Mouse (Mus musculus) common myeloid progenitor, adult 5-6 weeks (primary cell): ENCODE results near the gene Krcc1. TPM values are rescaled to one million over a fixed set of nuclear protein-coding genes. Genes with fewer than 3 reads are reported as not detected.
"Not testable (repeated sequence)": the region's sequence is repeated elsewhere in the genome, so short reads cannot be mapped to it uniquely, and the experiment has no call there.

Experiments
- ATAC-seq: replicated peaks from 2 replicates; pipeline ENCODE4 v1.8.0; 2016; ENCODE audit warnings: low read depth, mild to moderate bottlenecking, moderate TSS enrichment, inconsistent platforms; ENCODE audit not compliant: poor library complexity, severe bottlenecking
- total RNA-seq: library from RNA; stranded (forward); fragments of 200-1000, 187-1606 nt; gene quantifications from 2 replicates; pipeline ENCODE4 v1.2.3, GENCODE M21; 2017

Krcc1 gene
- total RNA-seq, 1 experiment from 2014 or later, result 98.2 TPM

- peak; percentile 92 for ATAC-seq
These were observed 11.3 kb upstream of the Krcc1 start for GRCm38 (mm10) chr6:71260051-71260640.

GRCm38 (mm10) chr6:71261060-71261459, 10.4 kb upstream of the Krcc1 start:
- ATAC-seq, result no peak

- no peak for ATAC-seq
These were observed 9.2 kb upstream of the Krcc1 start for GRCm38 (mm10) chr6:71262142-71262833.

GRCm38 (mm10) chr6:71267603-71268002, 3.9 kb upstream of the Krcc1 start:
- ATAC-seq, result not testable (repeated sequence)

- ATAC-seq, result peak; percentile 26; the same call in 1 of the 2 replicates
These were observed 2.4 kb upstream of the Krcc1 start for GRCm38 (mm10) chr6:71268929-71269685.

GRCm38 (mm10) chr6:71269686-71270050, 1.8 kb upstream of the Krcc1 start:
- not testable (repeated sequence) for ATAC-seq

- ATAC-seq, result peak; percentile 74
These were observed 998 bp upstream of the Krcc1 start for GRCm38 (mm10) chr6:71270301-71271056.

GRCm38 (mm10) chr6:71271057-71271388, 454 bp upstream of the Krcc1 start:
- ATAC-seq, result no peak

GRCm38 (mm10) chr6:71272316-71272741, 852 bp downstream of the Krcc1 start:
- no peak for ATAC-seq

GRCm38 (mm10) chr6:71273715-71274114, 2.2 kb downstream of the Krcc1 start:
- ATAC-seq, result no peak

GRCm38 (mm10) chr6:71274621-71275020, 3.1 kb downstream of the Krcc1 start:
- no peak for ATAC-seq

- ATAC-seq, result 0 out of 2 replicates have a peak, but pooled peaks have one; percentile 52
These were observed 7.9 kb downstream of the Krcc1 start for GRCm38 (mm10) chr6:71279418-71279817.

- ATAC-seq, result peak; percentile 62
These were observed 22.0 kb downstream of the Krcc1 start for GRCm38 (mm10) chr6:71293509-71293908.

- ATAC-seq, result no peak
These were observed 23.8 kb downstream of the Krcc1 start for GRCm38 (mm10) chr6:71295303-71295702.

- ATAC-seq, result no peak
These were observed 26.6 kb downstream of the Krcc1 start for GRCm38 (mm10) chr6:71298051-71298450.

- peak; percentile 72; the same call in 1 of the 2 replicates for ATAC-seq
These were observed 27.3 kb downstream of the Krcc1 start for GRCm38 (mm10) chr6:71298751-71299150.

- no peak for ATAC-seq
These were observed 30.7 kb downstream of the Krcc1 start for GRCm38 (mm10) chr6:71302097-71302731.

- no peak for ATAC-seq
These were observed 36.0 kb downstream of the Krcc1 start for GRCm38 (mm10) chr6:71307486-71307885.

GRCm38 (mm10) chr6:71321826-71322283, 50.4 kb downstream of the Krcc1 start, which contains the start of gene Smyd1:
TSS of gene Smyd1 (minus strand) at chr6:71322233.
- ATAC-seq, result no peak

GRCm38 (mm10) chr6:71322491-71322921, 51.0 kb downstream of the Krcc1 start, which contains the start of gene Cd8b1:
TSS of gene Cd8b1 (plus strand) at chr6:71322788.
- no peak for ATAC-seq
